ENCODE assay signal across 9 mouse cellular contexts in genomic region chr11:106355382-106356128, GRCm38 (mm10). TPM values are rescaled to one million over a fixed set of nuclear protein-coding genes. Genes with fewer than 3 reads are reported as not detected.
A peak's percentile ranks its signal among the peaks of the same experiment; 100 is the strongest.
DNase-seq lines count a peak whose midpoint lies in the region; ATAC-seq and TF ChIP-seq lines count a peak whose summit lies in the region.
"Had no signal": no experiment of that assay in that cellular context is flagged by ENCODE, and none has a peak within 500 bp of the region (broad histone marks: within the 10 kb centered on the region; RNA-seq: fewer than 3 reads in every experiment).

No protein-coding gene starts in this region.

- DNase-seq in liver, adult 2 months (ENCODE audit: extremely low read depth, low read depth, low spot score) = peak; percentile 4
- DNase-seq in cerebellum, adult 18-20 months = peak; percentile 72 to 80
- no peak for DNase-seq in frontal cortex, postnatal 14 days (ENCODE audit: low spot score in 2 of 2)
- DNase-seq in spleen, adult 12 weeks (ENCODE audit: low spot score) = no peak
- DNase-seq: liver, embryonic 13.5 days had no signal

- TF ChIP-seq POLR2A in liver, adult 2 months (IDR thresholded peaks at IDR 0.05; ENCODE audit: extremely low read depth, insufficient read depth, low read length) = no peak

- no peak for ATAC-seq in liver, embryonic 12.5 days
- no peak for ATAC-seq in heart, embryonic 13.5 days (ENCODE audit: extremely low read depth, insufficient number of reproducible peaks, low FRiP score, low TSS enrichment)
- ATAC-seq in megakaryocyte progenitor cell, adult 5-6 weeks (replicated peaks; ENCODE audit: poor library complexity) = peak; percentile 66
- ATAC-seq: Patski had no signal

- H3K79me2 ChIP-seq in liver, adult 2 months (ENCODE audit: control insufficient read depth, insufficient read depth, low read length) = no peaks in the 10 kb centered on the region

- H3K4me1 ChIP-seq in liver, adult 2 months (ENCODE audit: control insufficient read depth, insufficient read depth, low read length) = no peaks in the 10 kb centered on the region
- H3K4me1 ChIP-seq in liver, embryonic 12.5 days = no peaks in the 10 kb centered on the region
- peaks cover 19% of the 10 kb centered on the region for H3K4me1 ChIP-seq in heart, embryonic 13.5 days
- H3K4me1 ChIP-seq: liver, embryonic 13.5 days had no signal

- no peak overlapping the region for H3K4me3 ChIP-seq in liver, adult 2 months (ENCODE audit: insufficient read depth, low read depth, low read length)
- no peak overlapping the region for H3K4me3 ChIP-seq in liver, embryonic 12.5 days
- no peak overlapping the region for H3K4me3 ChIP-seq in heart, embryonic 13.5 days
- H3K4me3 ChIP-seq: liver, embryonic 13.5 days had no signal

- H3K9me3 ChIP-seq in liver, embryonic 12.5 days (replicated peaks) = no peaks in the 10 kb centered on the region
- H3K9me3 ChIP-seq in heart, embryonic 13.5 days = no peaks in the 10 kb centered on the region
- H3K9me3 ChIP-seq: liver, embryonic 13.5 days had no signal

- no peak overlapping the region for H3K27ac ChIP-seq in liver, adult 2 months (replicated peaks; ENCODE audit: insufficient read depth, low read depth, low read length)
- no peak overlapping the region for H3K27ac ChIP-seq in liver, embryonic 12.5 days
- H3K27ac ChIP-seq in heart, embryonic 13.5 days (replicated peaks) = peak overlapping the region; percentile 2; the same call in 1 of the 2 replicates
- H3K27ac ChIP-seq: liver, embryonic 13.5 days had no signal

- no peaks in the 10 kb centered on the region for H3K36me3 ChIP-seq in liver, adult 2 months (ENCODE audit: control insufficient read depth, insufficient read depth, low read length)
- no peaks in the 10 kb centered on the region for H3K36me3 ChIP-seq in liver, embryonic 12.5 days
- no peaks in the 10 kb centered on the region for H3K36me3 ChIP-seq in heart, embryonic 13.5 days
- H3K36me3 ChIP-seq: liver, embryonic 13.5 days had no signal

- TF ChIP-seq CTCF in liver, adult 2 months (IDR thresholded peaks at IDR 0.05; ENCODE audit: low read depth, low read length) = no peak

- no peaks in the 10 kb centered on the region for H3K27me3 ChIP-seq in liver, adult 2 months (ENCODE audit: control insufficient read depth, insufficient read depth, low read length)
- H3K27me3 ChIP-seq in liver, embryonic 12.5 days (replicated peaks) = peaks cover 13% of the 10 kb centered on the region
- no peaks in the 10 kb centered on the region for H3K27me3 ChIP-seq in heart, embryonic 13.5 days (replicated peaks)
- H3K27me3 ChIP-seq: liver, embryonic 13.5 days had no signal

- WGBS in liver, adult 2 months = 60% methylated on average over 19 of the region's 19 CpGs
- WGBS in liver, embryonic 12.5 days (ENCODE audit: insufficient replicate concordance) = 21% methylated on average over 19 of the region's 19 CpGs
- WGBS in heart, embryonic 13.5 days = 40% methylated on average over 19 of the region's 19 CpGs

- no peak overlapping the region for H3K9ac ChIP-seq in liver, adult 2 months (ENCODE audit: low read depth, low read length)
- no peak overlapping the region for H3K9ac ChIP-seq in liver, embryonic 12.5 days
- H3K9ac ChIP-seq in heart, embryonic 13.5 days = 0 out of 2 replicates have a peak overlapping the region, but pooled peaks have one; percentile 25
- H3K9ac ChIP-seq: liver, embryonic 13.5 days had no signal

- no peak overlapping the region for H3K4me2 ChIP-seq in liver, embryonic 12.5 days
- no peak overlapping the region for H3K4me2 ChIP-seq in heart, embryonic 13.5 days
- H3K4me2 ChIP-seq: liver, embryonic 13.5 days had no signal

RNA-seq across cellular contexts. Expression of gene Scn4a, which starts 2.5 kb away (rescaled TPM):
- total RNA-seq in liver, adult 2 months (2014; rRNA removed) = 0.09 and 0.13 TPM in 2 replicates
- 0.02 TPM in 2 replicates for polyA plus RNA-seq in liver, adult 2 months (2012; rRNA removed)
- polyA plus RNA-seq in liver, embryonic 12.5 days (2016; fragmentation: Nextera tagmentation; extraction: Ambion mirVana) = 0.02 TPM in 1 of 2 replicates, not detected in the other
- 0.03 and 0.08 TPM in 2 replicates for polyA plus RNA-seq in heart, embryonic 13.5 days (2015; fragmentation: Nextera tagmentation; extraction: Ambion mirVana)
- total RNA-seq in megakaryocyte progenitor cell, adult 5-6 weeks (2015) = 0.12 TPM in 1 of 2 replicates, not detected in the other
- total RNA-seq in megakaryocyte progenitor cell, adult 5-6 weeks (2017) = 0.03 TPM in 1 of 2 replicates, not detected in the other

RNA-seq across cellular contexts. Expression of gene Prr29, which starts 9.7 kb away (rescaled TPM):
- not detected in 2 replicates for total RNA-seq in liver, adult 2 months (2014; rRNA removed)
- polyA plus RNA-seq in liver, adult 2 months (2012; rRNA removed) = 0.17 TPM in 1 of 2 replicates, not detected in the other
- not detected in 2 replicates for polyA plus RNA-seq in liver, embryonic 12.5 days (2016; fragmentation: Nextera tagmentation; extraction: Ambion mirVana)
- polyA plus RNA-seq in heart, embryonic 13.5 days (2015; fragmentation: Nextera tagmentation; extraction: Ambion mirVana) = 0.15 and 0.27 TPM in 2 replicates
- total RNA-seq in megakaryocyte progenitor cell, adult 5-6 weeks (2015) = not detected in 2 replicates
- not detected in 2 replicates for total RNA-seq in megakaryocyte progenitor cell, adult 5-6 weeks (2017)
- polyA plus RNA-seq: liver, embryonic 13.5 days; Patski had no signal

RNA-seq across cellular contexts. Expression of gene Icam2, which starts 32.3 kb away (rescaled TPM):
- 5.3 and 6.7 TPM in 2 replicates for total RNA-seq in liver, adult 2 months (2014; rRNA removed)
- 5.0 and 5.4 TPM in 2 replicates for polyA plus RNA-seq in liver, adult 2 months (2012; rRNA removed)
- polyA plus RNA-seq in liver, embryonic 12.5 days (2016; fragmentation: Nextera tagmentation; extraction: Ambion mirVana) = 22.8 and 23.1 TPM in 2 replicates
- polyA plus RNA-seq in heart, embryonic 13.5 days (2015; fragmentation: Nextera tagmentation; extraction: Ambion mirVana) = 77.7 and 86.1 TPM in 2 replicates
- total RNA-seq in megakaryocyte progenitor cell, adult 5-6 weeks (2015) = 59.9 and 60.3 TPM in 2 replicates
- total RNA-seq in megakaryocyte progenitor cell, adult 5-6 weeks (2017) = 87.1 and 123 TPM in 2 replicates
- polyA plus RNA-seq: Patski had no signal

RNA-seq across cellular contexts. Expression of gene Cd79b, which starts 41.0 kb away (rescaled TPM):
- total RNA-seq in liver, adult 2 months (2014; rRNA removed) = 2.1 and 4.6 TPM in 2 replicates
- polyA plus RNA-seq in liver, adult 2 months (2012; rRNA removed) = 1.4 and 3.8 TPM in 2 replicates
- polyA plus RNA-seq in liver, embryonic 12.5 days (2016; fragmentation: Nextera tagmentation; extraction: Ambion mirVana) = 4.2 and 5.3 TPM in 2 replicates
- 1.2 TPM in 2 replicates for polyA plus RNA-seq in heart, embryonic 13.5 days (2015; fragmentation: Nextera tagmentation; extraction: Ambion mirVana)
- 47.2 and 51.9 TPM in 2 replicates for total RNA-seq in megakaryocyte progenitor cell, adult 5-6 weeks (2015)
- 29.6 and 30.9 TPM in 2 replicates for total RNA-seq in megakaryocyte progenitor cell, adult 5-6 weeks (2017)

RNA-seq across cellular contexts. Expression of gene Gh, which starts 53.9 kb away (rescaled TPM):
- not detected in 2 replicates for total RNA-seq in liver, adult 2 months (2014; rRNA removed)
- not detected in 2 replicates for polyA plus RNA-seq in liver, adult 2 months (2012; rRNA removed)
- not detected in 2 replicates for polyA plus RNA-seq in liver, embryonic 12.5 days (2016; fragmentation: Nextera tagmentation; extraction: Ambion mirVana)
- not detected in 2 replicates for polyA plus RNA-seq in heart, embryonic 13.5 days (2015; fragmentation: Nextera tagmentation; extraction: Ambion mirVana)
- total RNA-seq in megakaryocyte progenitor cell, adult 5-6 weeks (2015) = not detected in 2 replicates
- not detected in 2 replicates for total RNA-seq in megakaryocyte progenitor cell, adult 5-6 weeks (2017)
- polyA plus RNA-seq: liver, embryonic 13.5 days; Patski had no signal

Comparison
In these comparisons a context has a peak if more than half of its experiments do, and no peak if none do; other contexts are left out.
1. DNase-seq: peak in liver, adult 2 months (single experiment) and cerebellum, adult 18-20 months (2 of 2); none in frontal cortex, postnatal 14 days (0 of 2) and spleen, adult 12 weeks (single experiment).